Mouse (Mus musculus): ENCODE data around the gene Pigg. TPM values are rescaled to one million over a fixed set of nuclear protein-coding genes. Genes with fewer than 3 reads are reported as not detected.
"Not testable (repeated sequence)": the region's sequence is repeated elsewhere in the genome, so short reads cannot be mapped to it uniquely, and the experiment has no call there.

Gene Pigg
- polyA plus RNA-seq, 1 experiment from 2014 or later, result 1.9 TPM

GRCm38 (mm10) chr5:108269063-108269810 lies 43.2 kb upstream of the Pigg start:
- TF ChIP-seq EP300 (IDR thresholded peaks at IDR 0.05; ENCODE audit: low read depth), result no peak
- no peak for TF ChIP-seq CTCF (IDR thresholded peaks at IDR 0.05; ENCODE audit: low read depth)
- DNase-seq (no peak), ATAC-seq (peak; percentile 59)
- H3K27ac ChIP-seq (ENCODE audit: low read depth), result peak overlapping the region; percentile 95
- peaks cover 44% of the 10 kb centered on the region for H3K4me1 ChIP-seq (ENCODE audit: insufficient read depth)
- peaks cover 12% of the 10 kb centered on the region for H3K36me3 ChIP-seq (replicated peaks; ENCODE audit: insufficient read depth, low read length)
- peak overlapping the region; percentile 94 for H3K9ac ChIP-seq (replicated peaks)
- H3K27me3 ChIP-seq (ENCODE audit: insufficient read depth, low read length), result no peaks in the 10 kb centered on the region
- WGBS (ENCODE audit: insufficient replicate concordance), result under 1% methylated on average over 43 of the region's 44 CpGs
- peak overlapping the region; percentile 90 for H3K4me3 ChIP-seq (ENCODE audit: low read depth, low read length)
- H3K9me3 ChIP-seq (ENCODE audit: low read length), result no peaks in the 10 kb centered on the region
- H3K4me2 ChIP-seq (ENCODE audit: low read depth, low read length), result peak overlapping the region; percentile 90

- TF ChIP-seq EP300 (IDR thresholded peaks at IDR 0.05; ENCODE audit: low read depth) (no peak), CTCF (IDR thresholded peaks at IDR 0.05; ENCODE audit: low read depth) (no peak)
- Histone ChIP-seq H3K4me1 (ENCODE audit: insufficient read depth) (peaks cover 44% of the 10 kb centered on the region), H3K4me3 (ENCODE audit: low read depth, low read length) (peak overlapping the region; percentile 90)
Observed at GRCm38 (mm10) chr5:108269811-108270151, 42.6 kb upstream of the Pigg start.

GRCm38 (mm10) chr5:108270415-108270814 lies 42.0 kb upstream of the Pigg start:
- peak overlapping the region; percentile 94 for H3K9ac ChIP-seq (replicated peaks)

More at GRCm38 (mm10) chr5:108269811-108270151, 42.6 kb upstream of the Pigg start:
- Histone ChIP-seq H3K9ac (replicated peaks) (peak overlapping the region; percentile 94), H3K27me3 (ENCODE audit: insufficient read depth, low read length) (no peaks in the 10 kb centered on the region), H3K9me3 (ENCODE audit: low read length) (no peaks in the 10 kb centered on the region), H3K36me3 (replicated peaks; ENCODE audit: insufficient read depth, low read length) (peaks cover 12% of the 10 kb centered on the region), H3K27ac (ENCODE audit: low read depth) (peak overlapping the region; percentile 95), H3K4me2 (ENCODE audit: low read depth, low read length) (peak overlapping the region; percentile 90)
- DNase-seq (no peak), ATAC-seq (no peak)
- WGBS (ENCODE audit: insufficient replicate concordance), result 3% methylated on average over 7 of the region's 7 CpGs

GRCm38 (mm10) chr5:108271345-108271744 lies 41.1 kb upstream of the Pigg start:
- not testable (repeated sequence) for ATAC-seq; H3K27me3 ChIP-seq (ENCODE audit: insufficient read depth, low read length); H3K9me3 ChIP-seq (ENCODE audit: low read length); DNase-seq; H3K27ac ChIP-seq (ENCODE audit: low read depth); H3K9ac ChIP-seq (replicated peaks)
- Histone ChIP-seq H3K4me1 (ENCODE audit: insufficient read depth) (peaks cover 37% of the 10 kb centered on the region), H3K4me2 (ENCODE audit: low read depth, low read length) (peak overlapping the region; percentile 90), H3K4me3 (ENCODE audit: low read depth, low read length) (peak overlapping the region; percentile 90; the same call in 1 of the 2 replicates), H3K36me3 (replicated peaks; ENCODE audit: insufficient read depth, low read length) (peaks cover 24% of the 10 kb centered on the region)
- WGBS (ENCODE audit: insufficient replicate concordance), result 80% methylated on average over 6 of the region's 6 CpGs

More at GRCm38 (mm10) chr5:108270415-108270814, 42.0 kb upstream of the Pigg start:
- H3K9me3 ChIP-seq (ENCODE audit: low read length), result no peaks in the 10 kb centered on the region
- H3K4me1 ChIP-seq (ENCODE audit: insufficient read depth), result peaks cover 38% of the 10 kb centered on the region
- H3K4me3 ChIP-seq (ENCODE audit: low read depth, low read length), result peak overlapping the region; percentile 90
- no peak for DNase-seq
- no peak for TF ChIP-seq CTCF (IDR thresholded peaks at IDR 0.05; ENCODE audit: low read depth)
- TF ChIP-seq EP300 (IDR thresholded peaks at IDR 0.05; ENCODE audit: low read depth), result no peak
- WGBS (ENCODE audit: insufficient replicate concordance), result 9% methylated on average over 9 of the region's 9 CpGs
- peak overlapping the region; percentile 95; the same call in 1 of the 2 replicates for H3K27ac ChIP-seq (ENCODE audit: low read depth)
- H3K27me3 ChIP-seq (ENCODE audit: insufficient read depth, low read length), result no peaks in the 10 kb centered on the region
- no peak for ATAC-seq
- peak overlapping the region; percentile 90 for H3K4me2 ChIP-seq (ENCODE audit: low read depth, low read length)
- peaks cover 18% of the 10 kb centered on the region for H3K36me3 ChIP-seq (replicated peaks; ENCODE audit: insufficient read depth, low read length)

- Histone ChIP-seq H3K27me3 (ENCODE audit: insufficient read depth, low read length) (no peaks in the 10 kb centered on the region), H3K4me1 (ENCODE audit: insufficient read depth) (no peaks in the 10 kb centered on the region), H3K9me3 (ENCODE audit: low read length) (no peaks in the 10 kb centered on the region), H3K27ac (ENCODE audit: low read depth) (no peak overlapping the region), H3K4me3 (ENCODE audit: low read depth, low read length) (no peak overlapping the region), H3K4me2 (ENCODE audit: low read depth, low read length) (no peak overlapping the region), H3K36me3 (replicated peaks; ENCODE audit: insufficient read depth, low read length) (no peaks in the 10 kb centered on the region; the same call in 1 of the 2 replicates), H3K9ac (replicated peaks) (no peak overlapping the region)
- no peak for ATAC-seq
- no peak for TF ChIP-seq CTCF (IDR thresholded peaks at IDR 0.05; ENCODE audit: low read depth)
- no peak for TF ChIP-seq EP300 (IDR thresholded peaks at IDR 0.05; ENCODE audit: low read depth)
- DNase-seq, result no peak
- 68% methylated on average over 2 of the region's 2 CpGs for WGBS (ENCODE audit: insufficient replicate concordance)
Observed at GRCm38 (mm10) chr5:108286957-108287356, 25.5 kb upstream of the Pigg start.

- DNase-seq, result no peak
- Histone ChIP-seq H3K9ac (replicated peaks) (no peak overlapping the region), H3K4me1 (ENCODE audit: insufficient read depth) (no peaks in the 10 kb centered on the region), H3K27ac (ENCODE audit: low read depth) (no peak overlapping the region), H3K9me3 (ENCODE audit: low read length) (no peaks in the 10 kb centered on the region), H3K4me3 (ENCODE audit: low read depth, low read length) (no peak overlapping the region), H3K36me3 (replicated peaks; ENCODE audit: insufficient read depth, low read length) (no peaks in the 10 kb centered on the region), H3K4me2 (ENCODE audit: low read depth, low read length) (no peak overlapping the region), H3K27me3 (ENCODE audit: insufficient read depth, low read length) (no peaks in the 10 kb centered on the region)
- ATAC-seq, result no peak
- no peak for TF ChIP-seq CTCF (IDR thresholded peaks at IDR 0.05; ENCODE audit: low read depth)
- no peak for TF ChIP-seq EP300 (IDR thresholded peaks at IDR 0.05; ENCODE audit: low read depth)
- WGBS (ENCODE audit: insufficient replicate concordance), result 47% methylated on average over 3 of the region's 3 CpGs
Observed at GRCm38 (mm10) chr5:108301567-108301966, 10.8 kb upstream of the Pigg start.
